Mouse (Mus musculus): Measurements from ENCODE around the gene Exoc7.

Gene Exoc7

DNA sequence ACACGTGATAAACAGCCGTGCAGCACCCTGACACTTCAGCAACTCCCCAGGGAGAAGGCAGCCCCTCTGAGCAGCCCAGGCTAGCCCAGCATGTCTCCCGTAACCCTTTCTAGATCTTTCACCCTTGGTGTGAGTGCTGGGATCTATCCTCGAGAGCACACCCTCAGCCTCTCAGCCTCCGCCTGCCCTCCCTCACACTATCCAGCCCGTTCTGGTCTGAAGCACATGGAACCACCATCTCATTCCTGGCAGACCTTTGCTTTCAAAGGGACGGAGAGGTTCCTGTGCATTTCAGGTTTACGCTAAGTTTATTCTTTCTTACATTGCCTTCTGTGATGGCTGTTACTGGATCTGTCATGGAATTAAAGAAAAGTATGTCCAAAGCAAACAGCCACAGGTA is 62.5 kb downstream of the Exoc7 start:
- no peak for DNase-seq (ENCODE audit: low spot score in 2 of 2)

GRCm38 (mm10) chr11:116241744-116242235 is 65.2 kb downstream of the Exoc7 start:
- DNase-seq (ENCODE audit: low spot score in 2 of 2) = no peak

GRCm38 (mm10) chr11:116239797-116240196 is 67.2 kb downstream of the Exoc7 start:
- no peak for DNase-seq (ENCODE audit: low spot score in 2 of 2)

Data from spleen, postnatal 4 days (tissue).